Mouse (Mus musculus) frontal cortex, adult 2 months (tissue): ENCODE data around the gene Cdh8. TPM values are rescaled to one million over a fixed set of nuclear protein-coding genes. Genes with fewer than 3 reads are reported as not detected.

Source experiments
- DNase-seq, 2 experiments: peaks; one replicate each; pipeline ENCODE4 v3.0.0; 2022; ENCODE audit warnings: low spot score in 1 of 2; ENCODE audit errors: extremely low spot score in 1 of 2
- polyA plus RNA-seq: library from polyadenylated mRNA; depleted of rRNA; stranded (reverse); fragments of >200 nt; gene quantifications from 2 replicates; pipeline ENCODE4 v1.2.3, GENCODE M21; 2012; rRNA removed

The Cdh8 gene
- polyA plus RNA-seq, result 10.4 and 13.2 TPM in 2 replicates

DNA sequence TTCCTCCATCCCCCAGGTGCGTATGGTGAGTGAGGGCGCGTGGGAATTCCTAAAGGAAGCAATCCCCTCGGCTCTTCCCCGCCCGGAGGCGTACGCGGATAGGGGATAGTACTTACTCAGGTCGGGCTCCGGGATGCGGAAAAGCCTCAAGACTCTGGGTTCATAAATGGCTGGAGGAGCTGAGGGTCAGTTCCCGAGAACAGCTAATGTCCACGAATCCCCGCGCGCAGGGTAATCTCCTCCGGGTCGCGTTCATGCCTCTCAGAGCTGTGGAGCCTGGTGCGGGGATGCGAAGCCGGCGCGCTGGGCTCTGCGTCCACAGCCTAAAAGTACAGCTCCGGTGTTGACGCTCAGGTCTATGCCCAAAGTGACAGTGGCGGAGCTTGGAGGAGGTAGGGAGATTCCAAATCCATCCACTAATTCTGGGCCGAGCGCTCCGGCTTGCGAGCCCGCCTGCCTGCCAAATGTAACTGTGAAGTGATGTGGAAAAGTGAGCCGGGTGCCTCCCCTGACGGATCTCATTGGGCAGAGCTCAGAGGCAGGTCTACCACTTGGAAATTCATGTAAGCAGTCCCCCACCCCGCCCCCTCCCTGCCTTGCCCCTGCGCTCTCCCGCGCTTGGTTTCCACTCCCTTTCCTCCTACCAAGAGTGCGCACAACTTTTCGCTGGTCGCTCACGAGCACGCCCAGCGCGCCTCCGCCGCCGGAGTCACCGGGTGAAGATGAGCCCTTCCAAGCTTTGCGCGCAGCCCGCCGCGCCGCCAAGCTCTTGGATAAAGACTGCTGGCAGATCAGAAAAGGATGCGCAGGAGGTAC is at the start of gene Cdh8:
Cdh8 (minus strand) TSS at position 506 of the 816 bp plus-strand sequence.
- DNase-seq, result peak; percentile 71 to 83

DNA sequence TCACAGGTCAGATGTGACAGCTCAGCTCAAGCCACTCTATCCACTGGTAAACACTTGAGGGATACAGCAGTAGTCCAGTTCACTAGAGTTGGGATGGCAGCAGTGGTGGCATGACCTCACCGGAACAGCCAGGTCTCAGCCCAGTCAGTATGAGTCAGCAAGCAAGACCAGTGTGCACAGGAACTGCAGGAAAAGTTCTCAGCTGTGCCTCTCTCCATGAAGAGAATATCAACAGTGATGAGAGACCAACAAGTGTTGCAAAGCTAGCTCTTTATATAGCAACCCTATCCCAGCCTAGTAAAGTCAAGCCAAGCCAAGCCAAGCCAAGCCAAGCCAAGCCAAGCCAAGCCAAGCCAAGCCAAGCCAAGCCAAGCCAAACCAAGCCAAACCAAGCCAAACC is 30.2 kb upstream of the Cdh8 start:
- DNase-seq, result no peak

DNA sequence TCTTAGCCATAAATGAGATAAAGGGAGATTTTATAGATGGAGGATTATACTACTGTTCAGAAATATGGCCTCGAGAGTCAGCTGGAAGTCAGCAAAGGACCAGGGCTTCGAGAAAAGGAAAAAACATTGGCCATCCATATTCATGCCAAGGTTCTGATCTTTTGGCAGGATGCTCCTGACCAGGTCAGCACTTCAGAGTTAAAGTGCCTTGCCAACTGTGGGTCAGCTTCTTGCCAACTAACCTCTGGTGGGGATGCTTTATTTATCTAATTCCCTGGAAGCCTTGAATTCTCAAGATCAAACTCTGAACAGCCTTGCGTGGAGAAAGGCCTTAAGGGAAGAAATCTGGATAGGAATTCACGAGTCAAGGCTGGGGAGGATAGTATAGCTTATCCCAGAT is 9.6 kb upstream of the Cdh8 start:
- no peak for DNase-seq

DNA sequence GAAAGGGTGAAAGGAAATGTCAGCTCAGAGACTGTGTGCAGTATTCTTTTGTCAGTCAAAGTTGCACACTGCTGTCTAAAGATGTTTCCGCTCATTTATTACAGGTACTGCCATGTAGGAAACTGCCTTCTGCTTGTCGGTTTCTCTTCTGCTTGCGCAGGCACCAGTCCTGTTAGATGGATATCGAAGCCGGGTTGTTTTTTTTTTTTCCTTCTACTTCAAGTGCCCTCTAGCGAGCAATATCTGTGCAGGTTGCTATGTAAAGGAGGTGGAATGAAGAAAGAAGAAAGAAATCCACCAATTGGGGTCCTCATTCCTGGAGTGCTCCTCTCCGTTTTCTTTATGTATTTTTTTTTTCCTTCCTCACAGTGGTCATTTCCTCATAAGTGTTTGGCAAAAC is 5.2 kb upstream of the Cdh8 start:
- peak in 1 of 2 experiments; percentile 46 for DNase-seq

DNA sequence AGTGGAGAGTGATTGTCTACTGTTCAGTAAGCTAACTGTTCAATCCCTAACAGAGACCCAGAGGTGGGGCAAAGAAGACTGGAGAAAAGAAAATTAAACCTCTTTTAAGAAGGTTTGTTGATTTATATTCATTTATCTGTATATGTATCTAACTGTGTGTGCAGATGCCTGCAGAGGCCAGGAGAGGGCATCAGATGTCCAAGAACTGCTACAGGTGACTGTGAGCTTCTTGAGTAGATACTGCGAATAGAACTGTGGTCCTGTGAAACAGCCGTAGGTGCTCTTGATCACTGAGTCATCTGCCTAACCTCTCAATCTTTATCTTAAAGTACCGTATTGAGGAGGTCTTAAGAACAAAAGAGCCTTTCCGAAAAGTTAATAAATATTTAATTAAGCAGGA is 3.5 kb upstream of the Cdh8 start:
- DNase-seq, result no peak

DNA sequence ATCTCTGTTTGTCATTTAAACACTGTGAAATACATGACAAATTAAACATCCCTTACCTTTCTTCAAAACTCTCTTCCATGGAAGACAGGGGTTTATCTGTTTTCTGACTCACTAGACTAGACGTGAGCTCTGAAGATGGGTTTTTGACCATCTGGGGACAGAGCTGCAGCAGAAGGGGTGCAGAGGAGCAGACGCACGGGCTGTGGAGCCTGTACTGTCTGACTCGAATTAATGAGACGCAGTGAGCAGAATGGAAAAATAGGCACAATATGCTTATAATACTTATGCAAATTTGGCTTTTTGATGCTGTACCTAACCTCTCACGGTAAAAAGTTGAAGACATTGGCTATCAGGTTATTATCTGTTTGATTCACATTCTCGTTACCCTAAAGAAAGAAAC is 1.2 kb upstream of the Cdh8 start:
- no peak for DNase-seq

DNA sequence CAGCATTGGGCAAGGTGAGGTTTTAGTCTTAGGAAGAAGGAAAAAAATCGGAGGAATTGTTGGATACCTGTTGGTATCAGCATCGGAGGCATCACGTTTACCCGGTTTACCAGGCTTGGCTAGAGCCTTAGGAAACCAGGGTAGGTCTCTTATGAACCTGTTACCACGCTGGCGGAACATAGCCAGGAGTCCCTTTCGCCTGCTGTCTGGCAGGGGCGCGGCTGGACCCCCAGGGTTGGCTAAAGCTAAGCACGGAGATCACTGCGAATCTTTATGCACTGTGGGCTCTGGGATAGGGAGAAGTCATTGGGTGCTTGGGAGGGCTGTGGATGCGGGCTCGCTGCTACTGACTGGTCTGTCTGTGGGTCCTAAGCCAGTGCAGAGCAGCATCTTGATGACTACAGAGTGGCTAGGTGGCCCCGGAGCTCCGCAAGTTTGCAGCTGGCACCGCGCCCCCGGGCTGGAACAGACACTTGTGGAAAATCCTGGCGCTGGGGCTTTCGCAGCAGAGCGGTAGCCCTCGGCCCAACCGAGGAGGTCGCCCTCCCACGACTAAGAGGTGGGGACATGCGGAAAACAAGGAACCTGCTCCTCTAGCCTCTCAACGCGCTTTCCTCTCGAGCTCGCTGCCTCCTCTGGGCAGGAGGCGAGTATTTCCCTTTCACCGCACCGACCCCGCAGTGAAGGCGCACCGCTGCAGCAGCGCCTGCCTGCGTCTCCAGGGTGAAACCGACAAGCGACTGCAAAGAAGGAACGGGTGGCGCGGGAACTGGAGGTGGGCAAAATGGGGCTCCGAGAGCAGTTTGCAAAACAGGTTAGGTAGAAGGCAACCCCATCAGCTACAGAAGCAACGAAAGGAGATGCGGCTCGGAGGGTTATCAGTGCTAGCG is 950 bp downstream of the Cdh8 start:
- DNase-seq, result peak in 1 of 2 experiments; percentile 42

DNA sequence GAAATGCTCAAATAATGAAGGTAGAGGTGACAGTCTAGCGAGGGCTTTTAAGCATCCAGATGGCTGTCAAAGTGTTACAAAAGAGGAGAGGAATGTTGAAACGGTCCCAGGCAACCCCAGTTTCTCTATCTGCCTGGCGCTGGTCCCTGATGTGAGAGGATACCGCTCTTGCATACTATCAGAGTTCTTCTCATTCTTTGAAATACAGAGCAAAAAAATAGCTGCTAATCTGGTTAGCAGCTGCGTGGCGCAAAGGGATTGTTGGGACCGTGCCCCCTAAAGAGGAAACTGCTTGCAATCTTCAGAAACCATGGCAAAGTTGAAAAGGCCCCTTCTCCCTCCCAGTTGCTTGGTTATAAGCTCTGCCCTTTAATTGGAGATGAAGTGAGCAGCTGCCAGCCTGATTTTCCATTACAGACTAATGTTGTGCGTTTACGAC is 1.8 kb downstream of the Cdh8 start:
- DNase-seq, result peak in 1 of 2 experiments; percentile 42

DNA sequence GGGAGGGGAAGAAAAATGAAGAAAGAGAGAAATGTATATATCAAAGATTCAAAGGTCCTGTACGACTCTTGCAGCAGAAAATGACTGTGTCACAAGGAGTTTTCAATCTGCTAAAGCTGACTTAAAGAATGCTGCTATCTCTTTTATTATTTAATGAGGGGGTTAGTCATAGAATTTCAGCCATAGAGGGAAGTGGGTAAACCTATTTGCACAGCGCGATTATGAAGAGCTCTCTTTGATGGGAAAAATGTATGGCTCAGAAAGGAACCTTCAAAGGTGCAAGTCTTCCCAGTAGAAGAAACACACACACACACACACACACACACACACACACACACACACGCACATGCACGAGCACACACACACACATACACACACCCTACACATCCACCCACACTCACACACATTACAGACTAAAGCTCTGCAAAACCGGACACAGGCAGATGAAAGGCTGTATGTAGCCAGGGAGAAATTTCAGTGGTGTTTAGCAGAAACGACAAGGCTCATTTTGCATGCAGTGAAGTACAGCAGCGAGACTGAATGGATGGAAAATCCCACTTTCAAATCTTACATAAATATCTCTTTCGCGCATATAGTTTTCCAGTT is 2.3 kb downstream of the Cdh8 start:
- DNase-seq, result no peak

DNA sequence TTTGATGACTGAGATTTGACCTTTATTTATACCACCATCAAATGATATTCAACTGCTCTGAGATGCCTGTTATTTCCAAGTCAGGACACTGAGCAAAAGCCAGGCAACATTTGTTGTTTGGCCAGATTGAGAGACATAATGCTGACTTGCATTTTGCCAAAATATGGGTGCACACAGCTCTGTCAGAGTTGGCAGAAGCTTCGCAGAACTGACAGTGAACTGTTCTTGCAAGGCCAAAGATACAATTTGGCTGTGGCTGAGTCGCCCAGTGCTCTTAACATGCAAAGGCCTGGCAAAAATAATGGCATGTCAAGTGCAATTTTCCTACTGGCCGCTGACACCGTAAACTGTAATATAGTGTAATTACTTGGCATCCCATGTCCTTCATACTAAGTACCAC is 22.4 kb downstream of the Cdh8 start:
- DNase-seq, result no peak

DNA sequence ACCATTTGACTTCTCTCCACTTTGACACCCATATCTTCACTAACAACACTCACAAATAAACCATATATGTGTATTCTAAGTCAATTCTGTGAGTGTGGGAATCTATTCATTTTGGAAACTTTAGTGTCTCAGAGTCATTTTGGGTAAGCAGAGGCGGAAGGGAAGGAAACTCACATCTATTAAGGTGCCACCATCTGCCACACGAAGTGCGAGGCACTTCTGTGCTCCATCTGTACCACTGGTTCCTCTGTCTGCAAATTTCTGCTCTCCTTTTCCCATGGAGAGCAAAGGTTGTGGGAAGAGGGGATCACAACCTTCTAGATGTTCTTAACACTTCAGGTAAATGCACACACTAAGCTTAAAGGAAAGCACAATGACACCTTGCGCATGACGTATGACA is 46.2 kb downstream of the Cdh8 start:
- peak; percentile 25 to 61 for DNase-seq

DNA sequence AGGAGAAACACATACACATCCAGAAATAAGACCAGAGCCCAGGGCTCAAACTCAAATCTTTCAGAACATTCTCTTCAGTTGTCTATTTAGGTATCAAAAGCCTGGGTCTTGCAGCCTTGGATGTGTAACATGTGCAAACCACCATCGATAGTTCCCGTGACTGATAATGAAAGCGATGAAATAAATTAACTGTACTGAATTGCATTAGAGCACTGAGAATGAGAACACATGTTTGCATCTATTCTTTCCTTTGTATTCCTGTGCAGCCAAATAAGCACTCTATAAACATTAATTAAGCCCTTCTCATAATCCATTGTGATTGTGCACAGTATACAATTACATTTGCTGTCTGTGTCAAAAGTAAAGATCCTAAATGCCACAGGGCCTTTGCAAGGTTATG is 47.1 kb downstream of the Cdh8 start:
- DNase-seq, result no peak

DNA sequence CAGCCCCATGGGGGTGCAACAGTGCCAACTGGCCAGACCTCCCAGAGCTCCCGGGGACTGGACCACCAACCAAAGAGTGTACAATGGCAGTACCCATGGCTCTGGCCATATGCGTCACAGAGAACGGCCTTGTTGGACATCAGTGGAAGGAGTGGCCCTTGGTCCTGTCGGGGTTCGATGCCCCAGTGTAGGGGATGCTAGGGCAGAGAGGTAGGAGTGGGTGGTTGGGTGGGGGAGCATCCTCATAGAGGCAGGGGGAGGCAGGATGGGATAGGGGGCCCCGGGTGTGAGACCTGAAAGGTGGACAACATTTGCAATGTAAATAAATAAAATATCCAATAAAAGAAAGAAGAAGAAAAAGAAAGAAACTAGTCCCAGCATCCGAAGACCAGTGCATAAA is 47.8 kb downstream of the Cdh8 start:
- no peak for DNase-seq

DNA sequence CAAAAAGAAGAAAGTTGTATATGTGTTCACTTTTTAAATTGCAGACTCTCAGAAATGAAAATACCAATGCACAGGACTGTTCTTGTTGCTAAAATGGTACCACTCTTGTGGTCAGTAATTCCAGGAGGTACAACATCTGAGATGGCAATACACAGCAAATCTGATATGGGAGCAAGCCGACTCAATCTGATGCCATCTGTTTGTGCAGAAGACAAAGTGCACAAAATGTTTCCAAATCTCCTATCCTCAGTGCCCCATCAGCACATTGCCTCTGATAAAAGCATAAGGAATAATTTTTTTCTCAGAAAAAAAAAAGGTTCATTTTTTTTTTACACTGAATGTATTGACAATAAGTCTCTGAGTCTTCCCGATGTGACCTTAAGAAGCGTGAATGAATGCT is 62.3 kb downstream of the Cdh8 start:
- no peak for DNase-seq

DNA sequence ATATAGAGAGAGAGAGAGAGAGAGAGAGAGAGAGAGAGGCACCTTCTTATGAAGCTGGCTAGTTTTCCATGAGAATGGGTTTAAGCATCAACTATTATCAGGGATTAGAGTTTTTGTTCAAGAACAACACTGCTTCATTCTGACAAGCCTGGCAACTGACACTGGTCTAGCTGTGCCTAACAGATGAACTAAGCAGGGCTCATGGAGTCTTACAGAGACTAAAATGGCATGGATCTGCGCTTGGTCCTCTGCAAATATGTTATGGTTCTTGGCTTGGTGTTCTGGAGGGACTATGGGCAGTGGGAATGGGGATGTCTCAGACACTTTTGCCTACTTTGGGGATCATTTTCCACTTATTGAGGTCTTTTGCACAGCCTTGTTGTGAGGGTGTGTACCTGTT is 63.0 kb downstream of the Cdh8 start:
- DNase-seq, result no peak

DNA sequence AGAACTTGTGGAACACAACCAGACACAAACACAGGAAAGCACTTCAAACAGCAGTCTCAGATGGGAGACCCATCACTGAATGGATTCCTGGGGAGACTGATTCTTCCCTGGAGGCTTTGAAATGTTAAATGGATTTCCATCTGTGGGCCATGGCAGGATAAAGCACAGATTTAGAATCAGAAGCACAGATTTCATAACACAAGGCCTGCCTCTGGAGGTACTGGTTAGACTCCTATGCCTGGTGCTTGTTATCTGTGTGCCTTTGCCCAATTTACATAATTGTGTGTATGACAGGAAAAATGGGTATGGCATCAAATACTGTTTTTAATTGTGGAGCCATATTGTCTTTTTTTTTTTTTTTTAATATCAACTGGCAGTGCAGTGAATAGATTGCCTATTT is 66.8 kb downstream of the Cdh8 start:
- DNase-seq, result no peak

DNA sequence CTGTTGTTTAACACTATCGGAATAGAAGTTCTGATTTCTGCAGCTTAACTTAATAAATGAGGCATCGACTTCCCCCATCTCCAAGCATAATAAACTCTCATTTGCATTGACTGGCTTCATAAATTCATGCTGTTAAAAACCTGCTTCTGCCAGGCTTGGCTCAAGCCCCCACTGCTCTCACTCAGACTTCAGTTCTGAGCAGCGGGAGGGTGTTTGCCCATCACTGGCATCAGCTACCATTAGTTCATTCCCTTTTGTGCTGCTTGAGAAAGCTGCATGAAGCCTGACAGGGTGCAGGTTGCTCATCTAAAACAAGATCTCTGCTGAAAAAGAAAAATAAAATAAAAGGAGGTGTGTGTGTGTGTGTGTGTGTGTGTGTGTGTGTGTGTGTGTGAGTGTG is 67.7 kb downstream of the Cdh8 start:
- no peak for DNase-seq

DNA sequence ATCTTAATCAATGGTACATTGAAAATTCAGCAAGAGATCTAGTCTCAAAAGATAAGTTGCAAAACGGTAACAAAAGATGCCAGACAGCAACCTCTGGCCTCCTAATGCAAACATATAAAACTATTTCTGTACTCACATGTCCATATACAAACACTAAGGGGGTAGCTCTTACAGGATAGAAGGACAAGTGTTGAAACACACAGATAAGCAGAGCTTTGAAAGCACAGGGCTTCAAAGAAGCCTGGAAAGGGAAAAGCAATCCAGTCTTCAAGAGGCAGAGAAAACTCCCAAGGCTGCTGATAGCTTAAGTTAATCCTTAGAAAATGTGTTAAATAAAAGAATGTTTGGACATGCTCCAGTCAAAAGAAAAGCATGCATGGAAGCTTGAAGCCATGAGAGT is 77.0 kb downstream of the Cdh8 start:
- no peak for DNase-seq

DNA sequence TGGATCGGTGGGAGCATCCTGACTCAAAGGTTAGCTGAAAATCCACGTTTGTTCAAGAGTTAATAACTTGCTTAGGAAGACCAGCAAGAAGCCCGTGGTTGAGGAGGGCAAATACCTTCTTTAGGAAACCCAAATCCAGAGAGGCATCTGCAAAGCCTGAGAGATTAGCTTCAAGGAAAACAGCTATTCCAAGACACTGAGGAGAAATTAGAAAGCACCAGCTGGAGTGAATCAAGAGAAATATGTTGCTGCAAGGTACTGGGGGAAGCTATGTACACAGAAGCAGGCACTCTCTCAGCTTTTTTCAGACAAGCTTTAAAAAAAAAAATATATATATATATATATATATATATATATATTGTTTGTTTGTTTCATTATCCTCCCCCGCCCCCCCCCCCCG is 88.7 kb downstream of the Cdh8 start:
- DNase-seq, result peak in 1 of 2 experiments; percentile 54

DNA sequence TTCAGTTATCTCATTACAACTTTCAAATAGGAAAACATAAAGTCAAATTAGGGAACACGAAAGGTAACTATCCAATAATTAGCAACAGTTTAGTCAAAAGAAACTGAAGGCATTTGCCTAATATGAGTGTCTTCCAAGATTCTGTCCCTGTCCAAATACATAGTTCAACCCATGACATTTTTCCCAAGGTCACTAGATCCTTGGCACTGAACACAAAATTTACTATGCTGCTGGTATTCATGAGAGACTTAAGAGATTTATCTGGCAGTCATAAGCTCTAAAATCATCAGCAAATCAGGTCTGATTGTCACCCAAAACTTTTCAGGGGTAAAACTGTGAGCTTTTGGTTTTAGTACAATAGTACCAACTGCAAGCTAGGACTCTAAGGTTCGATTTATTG is 101.7 kb downstream of the Cdh8 start:
- DNase-seq, result no peak

DNA sequence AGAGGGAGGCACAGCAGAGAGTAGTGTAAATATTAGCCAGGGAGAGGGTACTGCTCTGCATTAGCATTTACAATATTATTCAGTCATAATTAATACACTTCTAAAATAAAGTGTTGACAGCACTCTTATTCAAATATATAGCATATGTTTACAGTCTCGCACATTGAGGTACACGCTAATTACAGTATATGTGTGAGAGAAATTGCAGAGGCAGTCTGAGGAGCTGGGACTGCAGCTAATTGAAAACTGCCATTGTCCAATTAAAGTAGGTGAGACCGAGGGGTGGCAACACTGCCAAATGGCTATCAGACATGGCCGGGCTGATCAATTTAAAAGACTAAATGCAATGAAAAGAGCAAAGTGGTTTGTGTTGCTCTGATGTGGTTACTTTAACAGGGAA is 112.1 kb downstream of the Cdh8 start:
- DNase-seq, result no peak
